Mouse (Mus musculus) urinary bladder, postnatal 10 days (tissue): ENCODE results near the gene Itgb7.

Source experiments
- DNase-seq: peaks from one replicate; pipeline ENCODE4 v3.0.0; 2022; ENCODE audit warnings: low spot score

Gene Itgb7

DNA sequence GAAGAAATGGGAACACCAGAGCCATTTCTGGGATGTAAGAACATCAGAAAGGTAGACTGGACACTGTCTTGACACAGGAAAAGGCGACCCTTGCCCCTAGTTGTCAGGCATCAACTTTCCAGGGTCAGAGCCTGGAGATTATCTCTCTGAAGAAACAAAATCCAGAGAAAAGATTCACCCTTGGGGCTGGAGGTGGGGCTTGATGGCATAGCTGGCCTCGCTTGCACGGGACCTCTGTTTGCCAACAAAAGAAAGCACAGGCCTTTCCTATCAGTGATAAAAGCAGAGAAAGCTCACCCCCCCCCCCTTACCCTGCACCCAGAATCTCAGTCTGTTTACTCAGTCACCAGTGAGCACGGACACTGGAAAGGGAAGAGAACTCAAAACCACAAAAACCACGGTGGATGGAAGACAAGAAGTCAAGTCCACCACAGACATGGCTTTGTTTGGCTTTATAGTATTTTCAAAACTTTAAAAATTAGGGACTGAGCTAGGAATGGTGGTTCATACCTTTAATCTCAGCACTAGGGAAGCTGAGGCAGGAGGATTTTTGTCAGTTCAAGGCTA lies 38.8 kb downstream of the Itgb7 start:
- no peak for DNase-seq

DNA sequence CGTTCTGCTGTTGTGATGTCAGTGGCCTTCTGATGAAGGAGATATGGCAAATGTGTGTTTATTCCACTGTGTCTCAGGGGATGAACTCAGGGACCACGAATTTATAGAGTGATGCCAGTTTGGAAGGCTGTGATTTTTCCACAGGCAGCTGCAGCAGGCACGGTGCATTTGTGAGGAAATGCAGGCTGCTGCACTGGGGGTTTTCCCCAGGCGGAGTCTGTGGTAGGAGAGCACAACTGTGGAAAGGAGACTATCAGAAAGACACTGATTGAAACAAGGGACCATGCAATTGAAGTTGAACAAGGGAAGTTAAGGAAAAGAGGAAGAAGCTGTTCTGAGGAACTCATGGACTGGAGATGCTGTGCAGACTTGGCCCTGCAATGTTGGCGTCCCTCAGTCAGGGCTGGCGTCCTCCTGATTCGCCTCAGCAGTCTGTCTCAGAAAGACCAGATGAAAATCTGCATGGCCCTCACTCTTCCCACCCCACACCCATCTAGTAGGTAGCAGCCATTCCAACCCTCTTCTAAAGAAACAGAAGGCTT lies 39.4 kb downstream of the Itgb7 start:
- no peak for DNase-seq

DNA sequence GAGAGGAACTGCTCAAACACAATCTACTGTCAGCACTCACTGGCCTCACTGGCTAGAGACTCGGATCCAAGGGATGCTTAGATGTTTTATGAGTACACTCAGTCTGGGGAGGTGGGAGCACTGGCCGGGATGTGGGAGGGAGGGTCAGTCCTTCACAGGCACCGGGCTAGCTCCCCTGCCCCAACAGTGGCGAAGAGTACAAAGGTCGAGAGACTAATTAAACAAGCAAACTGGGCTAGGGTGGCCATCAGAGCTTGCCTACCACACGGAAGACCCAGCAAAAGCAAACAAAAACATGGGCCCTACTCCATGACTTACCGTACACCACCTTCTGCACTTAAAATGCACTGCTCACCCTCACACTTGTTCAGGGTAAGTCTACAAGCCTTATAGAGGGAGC lies 40.0 kb downstream of the Itgb7 start:
- DNase-seq: no peak

DNA sequence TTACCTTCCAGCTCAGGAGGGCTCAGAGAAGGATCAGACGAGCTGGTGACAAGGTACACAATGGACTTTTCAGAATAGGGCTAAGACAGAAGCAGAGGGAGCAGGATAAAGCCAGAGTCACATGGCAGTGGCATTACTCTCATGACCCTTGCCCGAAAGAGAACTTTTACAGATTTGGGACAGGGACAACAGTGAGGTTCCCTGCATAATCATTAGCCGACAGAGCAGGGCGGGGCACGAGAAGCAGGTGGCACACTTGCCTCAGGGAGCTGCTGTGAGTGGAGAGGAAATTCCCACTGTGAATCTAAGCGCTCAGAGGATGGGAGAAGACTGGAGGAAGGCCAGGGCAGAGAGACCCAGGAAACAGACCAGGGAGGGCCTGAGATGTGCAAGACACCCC lies 42.9 kb downstream of the Itgb7 start:
- DNase-seq: no peak

DNA sequence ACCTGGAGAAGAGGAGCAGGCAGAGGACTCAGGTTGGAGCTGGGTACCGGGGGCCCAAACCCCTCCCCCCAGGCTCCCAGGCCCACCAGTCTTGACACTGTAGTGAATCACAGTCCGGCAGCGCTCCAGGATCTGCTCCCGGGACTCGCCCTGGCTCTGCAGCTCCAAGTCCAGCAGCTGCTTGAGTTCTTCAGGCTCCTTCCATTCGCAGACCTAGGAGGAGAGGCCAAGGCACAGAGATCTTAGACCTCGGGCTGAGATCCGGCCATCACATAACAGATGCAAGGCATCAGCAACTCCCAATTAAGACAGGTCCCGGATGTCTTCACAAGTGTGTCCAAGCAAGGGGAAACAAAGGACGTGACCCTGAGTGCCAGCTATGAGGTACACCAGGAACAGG lies 43.6 kb downstream of the Itgb7 start:
- no peak for DNase-seq

DNA sequence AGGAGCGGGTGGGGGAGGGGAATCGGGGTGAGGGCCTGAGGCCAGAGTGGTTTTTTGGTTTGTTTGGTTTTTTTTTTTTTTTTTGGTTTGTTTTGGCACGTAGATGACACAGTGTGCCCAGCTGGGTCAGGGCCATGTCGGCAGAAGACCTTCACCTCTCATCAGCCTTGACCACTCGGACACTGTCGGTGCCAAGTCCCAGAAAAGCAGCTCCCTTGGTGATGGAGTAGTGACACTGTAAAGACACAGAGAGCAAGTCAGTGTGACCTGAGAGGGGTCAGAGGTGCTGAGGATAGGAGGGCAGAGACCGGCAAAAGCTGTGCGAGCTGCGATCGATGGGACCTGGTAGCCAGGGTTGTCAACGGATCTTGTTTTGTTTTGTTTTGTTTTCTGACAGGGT lies 45.5 kb downstream of the Itgb7 start:
- no peak for DNase-seq

DNA sequence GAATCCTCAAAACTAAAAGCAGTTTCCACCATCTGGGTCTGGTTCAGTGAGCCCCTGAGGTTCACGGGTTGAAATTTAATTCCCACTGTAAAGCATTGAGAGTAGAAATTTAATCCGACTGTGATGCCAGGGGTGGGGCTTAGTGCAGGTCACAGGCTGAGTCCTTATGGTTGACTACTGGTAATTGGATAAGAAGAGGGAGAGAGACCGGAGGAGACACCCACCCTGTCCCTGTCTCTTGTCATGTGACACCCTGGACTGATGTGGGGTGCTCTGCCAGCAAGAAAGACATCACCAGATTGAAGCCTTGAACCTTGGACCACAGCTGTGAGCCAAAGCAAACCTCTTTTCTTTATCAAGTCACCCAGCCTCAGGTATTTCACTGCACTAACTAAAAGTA lies 48.7 kb downstream of the Itgb7 start:
- DNase-seq: no peak

DNA sequence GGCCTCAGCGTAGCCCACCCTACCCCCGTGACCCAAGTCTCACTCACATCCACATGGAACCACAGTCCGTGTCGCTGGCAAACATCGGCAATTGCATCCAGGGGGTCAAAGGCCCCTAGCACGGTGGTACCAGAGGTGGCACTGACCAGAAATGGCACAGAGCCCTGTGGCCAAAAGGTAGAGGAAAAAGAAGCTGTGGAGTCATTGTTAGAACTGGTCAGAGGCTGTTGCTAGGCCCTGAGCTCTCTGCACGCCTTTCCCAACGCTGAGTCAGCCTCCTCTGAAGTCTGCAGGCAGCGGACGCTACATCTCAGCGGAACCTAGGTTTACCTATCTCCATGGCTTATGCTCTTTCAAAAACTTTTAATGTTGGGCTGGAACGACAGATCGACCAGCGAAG lies 51.8 kb downstream of the Itgb7 start:
- no peak for DNase-seq

DNA sequence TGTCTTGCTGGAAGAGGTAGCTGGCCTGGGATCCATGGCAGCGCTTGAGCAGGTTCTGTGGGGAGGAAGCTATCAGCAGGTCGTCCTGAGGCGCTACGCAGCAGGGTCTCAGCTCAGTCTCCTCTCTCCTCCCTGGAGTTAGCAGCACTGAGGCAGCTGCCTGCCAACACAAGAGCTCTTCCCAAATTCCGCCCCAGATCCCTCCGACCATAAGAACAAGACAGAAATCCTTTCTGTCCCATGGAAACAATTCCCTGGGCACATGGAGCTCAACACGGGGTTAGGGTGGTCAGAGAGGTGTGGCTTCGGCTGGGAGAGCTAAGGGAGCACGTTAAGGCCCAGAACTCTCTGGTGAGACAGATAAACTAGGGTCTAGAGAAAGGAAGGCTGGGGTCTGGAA lies 52.6 kb downstream of the Itgb7 start:
- DNase-seq: no peak

DNA sequence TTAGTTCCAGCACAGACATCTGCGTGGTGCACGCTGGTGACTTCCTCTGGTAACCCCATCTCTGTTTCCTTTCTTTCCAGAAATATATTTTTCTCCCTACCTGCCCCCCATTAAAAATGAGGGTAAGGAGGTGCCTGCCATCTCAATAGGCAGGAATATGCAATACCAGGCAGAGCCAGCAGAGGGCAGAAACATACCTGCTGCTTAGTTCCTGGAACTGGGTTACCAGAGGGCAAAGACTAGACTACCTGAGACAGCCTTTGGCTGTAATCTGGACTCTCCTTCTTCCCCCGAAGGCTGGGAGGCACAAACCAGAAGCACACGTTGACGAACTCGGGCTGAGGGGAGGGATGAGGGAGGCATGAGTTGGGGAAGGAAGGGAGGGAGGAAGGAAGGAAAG lies 53.5 kb downstream of the Itgb7 start:
- DNase-seq: peak; percentile 59

DNA sequence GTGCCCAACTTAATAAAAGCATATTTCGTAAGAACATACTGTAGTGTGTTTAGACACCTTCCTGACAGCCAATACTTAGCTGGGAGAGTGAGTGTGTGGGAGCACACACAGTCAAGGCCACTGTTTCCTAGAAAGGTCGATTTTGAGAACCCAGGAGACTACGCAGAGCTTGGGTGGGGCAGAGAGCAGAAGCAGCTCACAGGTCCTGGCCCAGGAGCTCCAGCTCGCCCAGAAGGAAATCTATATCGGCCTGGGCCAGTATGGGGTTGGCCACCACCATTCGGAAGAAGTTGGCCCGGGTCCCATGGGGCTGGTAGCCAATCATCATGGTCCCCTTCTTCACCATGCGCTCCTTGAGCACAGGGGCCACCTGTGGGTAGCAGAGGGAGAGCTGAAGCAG lies 54.3 kb downstream of the Itgb7 start:
- no peak for DNase-seq

DNA sequence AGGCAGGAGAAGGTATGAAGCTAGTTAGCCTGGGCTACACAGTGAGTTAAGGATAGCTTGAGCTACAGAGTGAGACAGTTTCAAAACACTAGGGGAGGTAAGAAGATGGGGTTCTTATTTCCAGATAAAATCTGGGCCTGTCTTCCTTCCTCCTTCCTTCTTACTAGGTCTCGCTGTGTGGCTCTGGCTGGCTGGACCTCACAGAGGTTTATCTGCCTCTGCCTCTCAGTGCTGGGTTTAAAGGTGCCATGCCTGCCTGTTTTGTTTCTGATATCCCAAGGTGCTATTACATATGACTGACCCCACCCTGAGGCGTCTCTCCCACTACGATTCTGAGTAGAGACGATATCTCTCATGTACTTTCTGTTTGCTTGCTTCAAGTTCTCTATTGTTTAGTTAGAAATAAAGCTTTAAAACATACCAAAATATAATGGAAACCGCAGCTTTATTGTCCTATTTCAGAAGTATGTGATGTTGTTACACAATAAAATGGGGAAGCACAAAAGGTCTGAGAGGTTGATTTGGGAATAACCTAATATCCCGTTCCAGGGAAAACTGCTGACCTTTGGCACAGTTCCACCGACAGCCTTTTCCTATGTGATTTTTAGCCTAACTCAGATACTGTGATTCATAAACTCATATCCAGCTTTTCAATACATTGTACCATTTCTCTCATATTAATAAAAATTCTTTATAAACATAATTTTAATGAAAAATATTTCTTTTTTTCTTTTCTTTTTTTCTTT lies 55.0 kb downstream of the Itgb7 start:
- DNase-seq: no peak

DNA sequence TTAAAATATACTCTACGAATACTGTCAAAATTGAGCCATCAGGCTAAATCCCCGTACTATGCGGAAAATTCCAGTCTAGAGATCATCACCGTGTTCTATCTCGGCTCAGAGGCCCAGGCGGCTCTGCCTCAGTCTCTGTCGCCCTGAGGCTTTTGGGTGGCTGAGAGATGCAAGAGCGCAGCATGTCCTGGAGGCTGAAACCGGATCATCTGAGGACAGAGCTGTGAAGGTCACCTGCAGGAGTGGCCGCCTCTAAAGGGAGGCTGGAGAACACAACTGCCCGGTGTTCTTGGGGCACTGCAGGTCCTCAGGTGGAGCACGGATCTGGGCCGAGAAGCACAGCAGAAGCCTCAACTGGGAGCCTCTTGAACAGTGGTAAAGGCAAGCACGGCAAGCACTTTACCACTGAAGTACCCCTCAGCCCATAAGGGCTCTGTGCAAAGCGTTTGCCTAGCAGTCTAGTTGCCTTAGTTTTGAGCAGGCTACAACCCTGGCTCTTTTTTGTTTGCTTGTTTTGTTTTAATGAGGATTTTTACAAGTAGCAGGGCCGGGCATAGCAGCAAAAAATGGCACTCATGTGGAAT lies 55.9 kb downstream of the Itgb7 start:
- no peak for DNase-seq

DNA sequence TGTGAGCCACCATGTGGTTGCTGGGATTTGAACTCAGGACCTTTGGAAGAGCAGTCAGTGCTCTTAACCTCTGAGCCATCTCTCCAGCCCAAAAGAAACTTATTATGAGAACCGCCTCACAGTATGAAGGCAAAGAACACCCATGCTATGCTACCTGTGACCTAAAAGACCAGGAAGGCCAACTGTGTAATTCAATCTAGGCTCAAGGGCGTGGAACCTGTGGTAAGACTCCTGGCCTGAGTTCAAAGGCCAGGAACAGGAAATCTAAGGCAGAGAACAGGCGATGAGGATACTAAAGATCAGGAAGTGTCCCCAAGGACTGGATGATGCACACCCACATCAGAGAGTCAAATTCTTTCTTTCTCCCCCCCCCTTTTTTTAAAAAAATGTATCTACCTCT lies 58.2 kb downstream of the Itgb7 start:
- no peak for DNase-seq

DNA sequence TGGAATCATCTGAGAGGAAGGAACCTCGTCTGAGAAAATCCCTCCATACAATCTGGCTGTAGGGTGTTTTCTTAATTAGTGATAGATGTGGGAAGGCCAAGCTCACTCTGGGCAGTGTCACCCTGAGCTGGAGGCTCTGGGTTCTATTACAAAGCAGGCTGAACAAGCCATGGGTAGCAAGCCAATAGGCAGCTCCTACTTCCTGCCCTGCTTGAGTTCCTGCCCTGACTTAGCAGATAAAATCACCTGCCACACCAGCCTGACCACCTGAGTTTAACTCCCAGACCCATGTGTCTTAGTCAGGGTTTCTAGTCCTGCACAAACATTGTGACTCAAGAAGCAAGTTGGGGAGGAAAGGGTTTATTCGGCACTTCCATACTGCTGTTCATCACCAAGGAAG lies 62.7 kb downstream of the Itgb7 start:
- no peak for DNase-seq

DNA sequence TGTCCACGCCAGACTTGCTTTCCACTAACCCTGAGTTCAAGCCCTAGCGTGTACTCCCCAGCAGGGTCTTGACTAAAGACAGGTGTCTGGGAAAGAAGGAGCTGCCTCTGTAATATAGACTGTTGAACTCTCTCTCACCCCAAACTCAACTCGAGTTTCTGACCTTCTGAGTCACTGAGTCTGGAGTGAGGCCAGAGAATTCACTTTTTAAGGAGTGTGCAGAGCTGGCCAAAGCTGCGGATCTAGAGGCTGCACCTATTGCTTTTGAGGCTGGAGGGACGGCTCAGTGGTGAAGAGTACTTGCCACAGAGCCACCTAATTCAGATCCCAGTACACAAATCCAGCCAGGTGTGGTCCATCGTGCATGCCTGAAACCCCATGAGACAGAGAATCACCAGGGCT lies 64.1 kb downstream of the Itgb7 start:
- DNase-seq: no peak
